ENCODE assay signal across 11 mouse cellular contexts in the genomic region with DNA sequence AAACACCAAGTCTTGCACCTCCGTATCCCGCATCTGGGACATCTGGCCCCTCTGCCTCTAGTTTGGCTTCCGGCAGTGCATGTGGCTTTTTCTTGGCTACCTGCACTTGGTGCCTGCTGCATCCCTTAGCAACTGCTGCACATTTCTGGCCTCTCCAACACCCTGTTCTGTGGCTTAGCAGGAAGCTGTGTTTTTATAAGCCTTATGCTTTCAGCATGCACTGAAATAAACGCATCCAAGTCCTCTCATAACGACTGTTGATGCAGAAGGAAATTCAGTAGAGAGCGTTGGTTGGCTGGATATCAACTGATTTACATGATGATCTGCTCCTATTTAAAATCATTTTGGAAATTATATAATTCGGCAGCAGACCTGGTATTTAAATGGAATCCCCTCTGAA.
DNase-seq lines count a peak whose midpoint lies in the region; TF ChIP-seq lines count a peak whose summit lies in the region.
"Had no signal": no experiment of that assay in that cellular context is flagged by ENCODE, and none has a peak within 500 bp of the region (broad histone marks: within the 10 kb centered on the region; RNA-seq: fewer than 3 reads in every experiment).

No protein-coding gene starts in this region.

- intact Hi-C loops in gastrocnemius, adult 2 months (cut with DNase I), result no loop called here
- intact Hi-C loops in left cerebral cortex, adult 2 months (cut with DNase I), result no loop called here
- intact Hi-C loops in left cerebral cortex, postnatal 25 days (cut with DNase I), result no loop called here

- no peak for TF ChIP-seq CTCF in gastrocnemius, adult 2 months (IDR thresholded peaks at IDR 0.05)
- no peak for TF ChIP-seq CTCF in left cerebral cortex, adult 2 months (IDR thresholded peaks at IDR 0.05)

- peak overlapping the region; percentile 62 for H3K27ac ChIP-seq in gastrocnemius, adult 2 months
- peak overlapping the region; percentile 62 for H3K27ac ChIP-seq in left cerebral cortex, adult 2 months
- H3K27ac ChIP-seq: liver, embryonic 15.5 days; macrophage had no signal

- DNase-seq in gastrocnemius, adult 2 months, result no peak
- no peak for DNase-seq in gastrocnemius, postnatal 4 days (ENCODE audit: low spot score in 2 of 2)
- DNase-seq in left cerebral cortex, adult 2 months (ENCODE audit: extremely low spot score in 1 of 2, low spot score in 2 of 2), result peak in 1 of 2 experiments; percentile 17
- no peak for DNase-seq in left cerebral cortex, adult 18-20 months (ENCODE audit: low spot score in 2 of 2)
- peak; percentile 49 for DNase-seq in brain, embryonic 18.5 days (ENCODE audit: low read depth, low spot score)
- DNase-seq in left cerebral cortex, postnatal 25 days (ENCODE audit: low spot score in 2 of 2), result peak; percentile 12 to 77
- no peak for DNase-seq in T-cell, adult 2 months (ENCODE audit: low spot score)
- DNase-seq: gastrocnemius, postnatal 36 days; kidney, adult 9 months had no signal

- H3K4me3 ChIP-seq in gastrocnemius, adult 2 months, result no peak overlapping the region
- no peak overlapping the region for H3K4me3 ChIP-seq in left cerebral cortex, adult 2 months
- H3K4me3 ChIP-seq: liver, embryonic 15.5 days had no signal

Comparison
In these comparisons a context has a peak if more than half of its experiments do, and no peak if none do; other contexts are left out.
1. DNase-seq: peak in brain, embryonic 18.5 days (single experiment) and left cerebral cortex, postnatal 25 days (2 of 2); none in gastrocnemius, adult 2 months (single experiment), gastrocnemius, postnatal 4 days (0 of 2), left cerebral cortex, adult 18-20 months (0 of 2) and T-cell, adult 2 months (single experiment).